In the genomic region with DNA sequence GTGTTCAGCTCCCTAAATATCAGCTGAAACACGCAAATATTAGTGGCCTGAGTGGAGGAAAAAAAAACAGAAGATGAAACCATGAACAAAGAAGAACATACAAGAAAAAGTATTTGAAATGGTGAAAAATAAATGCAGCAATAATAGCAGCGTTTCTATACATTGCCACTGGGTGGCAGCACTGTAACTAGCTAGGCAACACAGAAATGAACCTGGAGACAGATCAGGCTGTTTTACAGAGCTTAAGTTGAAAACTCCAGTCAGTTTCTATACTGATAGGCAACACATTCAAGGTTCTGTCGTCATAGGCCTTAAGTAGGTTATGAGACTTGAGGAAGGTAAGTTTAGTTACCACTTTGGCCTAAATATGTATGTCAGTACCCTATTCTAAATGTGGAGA, we compare ENCODE assay signal across 9 mouse cellular contexts. TPM values are rescaled to one million over a fixed set of nuclear protein-coding genes. Genes with fewer than 3 reads are reported as not detected.
DNase-seq lines count a peak whose midpoint lies in the region; ATAC-seq and TF ChIP-seq lines count a peak whose summit lies in the region.
"Had no signal": no experiment of that assay in that cellular context is flagged by ENCODE, and none has a peak within 500 bp of the region (broad histone marks: within the 10 kb centered on the region; RNA-seq: fewer than 3 reads in every experiment).

No protein-coding gene starts in this region.

- DNase-seq in kidney, adult 18-20 months: peak; percentile 36
- no peak for DNase-seq in G1E (ENCODE audit: low spot score)
- peak; percentile 53 for DNase-seq in c-Kit-negative CD71-positive TER-119-positive erythroid progenitor cells, embryonic 14.5 days (ENCODE audit: low read depth, low spot score)
- peak; percentile 25 to 47 for DNase-seq in left cerebral cortex, postnatal 25 days (ENCODE audit: low spot score in 2 of 2)
- peak; percentile 37 to 50 for DNase-seq in right cerebral cortex, postnatal 10 days (ENCODE audit: low spot score in 2 of 2)
- no peak for DNase-seq in ovary, postnatal 10 days (ENCODE audit: low spot score)

- no peaks in the 10 kb centered on the region for H3K36me3 ChIP-seq in kidney, embryonic 15.5 days
- peaks cover 22% of the 10 kb centered on the region for H3K36me3 ChIP-seq in G1E (replicated peaks)
- H3K36me3 ChIP-seq: limb, embryonic 13.5 days had no signal

- H3K9me3 ChIP-seq in kidney, embryonic 15.5 days (replicated peaks): no peaks in the 10 kb centered on the region
- no peaks in the 10 kb centered on the region for H3K9me3 ChIP-seq in G1E (replicated peaks)
- H3K9me3 ChIP-seq: limb, embryonic 13.5 days had no signal

- H3K4me3 ChIP-seq in kidney, embryonic 15.5 days (replicated peaks): no peak overlapping the region
- no peak overlapping the region for H3K4me3 ChIP-seq in G1E (ENCODE audit: low read depth, low read length)
- H3K4me3 ChIP-seq: limb, embryonic 13.5 days had no signal

- no peak for ATAC-seq in kidney, embryonic 15.5 days (replicated peaks; ENCODE audit: low FRiP score)
- no peak for ATAC-seq in G1E (ENCODE audit: extremely low read depth, insufficient number of reproducible peaks, low FRiP score, poor library complexity, severe bottlenecking)
- ATAC-seq in frontal cortex, adult (ENCODE audit: low TSS enrichment): peak; percentile 76

- H3K4me1 ChIP-seq in kidney, embryonic 15.5 days: peaks cover 2% of the 10 kb centered on the region; the same call in 1 of the 2 replicates
- peaks cover 16% of the 10 kb centered on the region for H3K4me1 ChIP-seq in G1E (ENCODE audit: insufficient read depth, low read depth, low read length)
- H3K4me1 ChIP-seq: limb, embryonic 13.5 days had no signal

- H3K27me3 ChIP-seq in kidney, embryonic 15.5 days: no peaks in the 10 kb centered on the region; the same call in 1 of the 2 replicates
- no peaks in the 10 kb centered on the region for H3K27me3 ChIP-seq in G1E (ENCODE audit: insufficient read depth, low read length)

- H3K9ac ChIP-seq in kidney, embryonic 15.5 days: no peak overlapping the region
- H3K9ac ChIP-seq: limb, embryonic 13.5 days had no signal

- WGBS in kidney, embryonic 15.5 days: 17% methylated on average over 3 of the region's 3 CpGs

- intact Hi-C loops in left cerebral cortex, postnatal 25 days (cut with DNase I): loop anchor here (1.0 kb wide), 1 partner anchor 155 kb away; no protein-coding TSS in a partner anchor

- peak; percentile 21; the same call in 1 of the 2 replicates for TF ChIP-seq CTCF in G1E (IDR thresholded peaks at IDR 0.05; ENCODE audit: low read depth, low read length)

- no peak overlapping the region for H3K4me2 ChIP-seq in kidney, embryonic 15.5 days
- H3K4me2 ChIP-seq: limb, embryonic 13.5 days had no signal

- no peak overlapping the region for H3K27ac ChIP-seq in kidney, embryonic 15.5 days
- H3K27ac ChIP-seq: limb, embryonic 13.5 days had no signal

RNA-seq across cellular contexts. Expression of gene Acsl4, which starts 17.9 kb away (rescaled TPM):
- polyA plus RNA-seq in kidney, embryonic 15.5 days (2015; fragmentation: Nextera tagmentation; extraction: Ambion mirVana): 19.2 and 20.5 TPM in 2 replicates
- total RNA-seq in G1E (2014; fragmentation: Nextera tagmentation) (176 and 184 TPM in 2 replicates), G1E (2017) (96.7 and 110 TPM in 2 replicates)
- 4.2 and 6.1 TPM in 2 replicates for polyA plus RNA-seq in G1E (2012)
- 10 to 100 TPM; 68.3 to 78.8 TPM for total RNA-seq in left cerebral cortex, postnatal 25 days (2021)

Comparison
In these comparisons a context has a peak if more than half of its experiments do, and no peak if none do; other contexts are left out.
1. DNase-seq: peak in kidney, adult 18-20 months (single experiment), c-Kit-negative CD71-positive TER-119-positive erythroid progenitor cells, embryonic 14.5 days (single experiment), left cerebral cortex, postnatal 25 days (2 of 2) and right cerebral cortex, postnatal 10 days (2 of 2); none in G1E (single experiment) and ovary, postnatal 10 days (single experiment).